Mouse (Mus musculus) stomach, embryonic 16.5 days (tissue): Measurements from ENCODE around the gene Cep350. TPM values are rescaled to one million over a fixed set of nuclear protein-coding genes. Genes with fewer than 3 reads are reported as not detected.
A peak's percentile ranks its signal among the peaks of the same experiment; 100 is the strongest.

Experiments
- ATAC-seq: fragments of 200-750 bp; cut with Nextera tagmentation; 2 replicates; pipeline ENCODE4 v1.8.0; 2017; ENCODE audit warnings: moderate number of reproducible peaks, moderate TSS enrichment; ENCODE audit not compliant: insufficient read depth, low FRiP score
- H3K27ac ChIP-seq: fragments of 300-500 bp; sonication (generic); 2 replicates; pipeline ENCODE4 v1.5.1; 2014; ENCODE audit warnings: low read length
- H3K27me3 ChIP-seq: fragments of 300-500 bp; sonication (generic); 2 replicates; pipeline ENCODE4 v1.6.1; 2014; ENCODE audit warnings: low read length, control low read depth, mixed read lengths; ENCODE audit not compliant: control insufficient read depth, insufficient read depth
- H3K36me3 ChIP-seq: fragments of 300-500 bp; sonication (generic); 2 replicates; pipeline ENCODE4 v1.6.1; 2014; ENCODE audit warnings: low read length; ENCODE audit not compliant: control insufficient read depth, insufficient read depth
- H3K4me1 ChIP-seq: fragments of 300-500 bp; sonication (generic); 2 replicates; pipeline ENCODE4 v1.6.1; 2014; ENCODE audit warnings: low read length, control low read depth, mixed read lengths; ENCODE audit not compliant: control insufficient read depth, insufficient read depth
- H3K4me2 ChIP-seq: fragments of 300-500 bp; sonication (generic); 2 replicates; pipeline ENCODE4 v1.6.1; 2014; ENCODE audit warnings: low read depth, low read length, mixed read lengths
- H3K4me3 ChIP-seq: fragments of 300-500 bp; sonication (generic); replicated peaks from 2 replicates; pipeline ENCODE4 v1.5.1; 2014; ENCODE audit warnings: mild to moderate bottlenecking, low read length
- H3K9ac ChIP-seq: fragments of 300-500 bp; sonication (generic); 2 replicates; pipeline ENCODE4 v1.6.1; 2014; ENCODE audit warnings: low read length
- H3K9me3 ChIP-seq: fragments of 300-500 bp; sonication (generic); replicated peaks from 2 replicates; pipeline ENCODE4 v1.6.1; 2016; ENCODE audit warnings: low read length, control low read depth; ENCODE audit not compliant: control insufficient read depth
- WGBS: fragments of 180-500 bp; shearing (Covaris S2); extraction: QIAGEN DNeasy Blood & Tissue Kit; methylation state at CpG from one replicate; pipeline ENCODE4 v1.1.7; 2014; 5-methylcytosine and 5-hydroxymethylcytosine counted together
- polyA plus RNA-seq: library from polyadenylated mRNA; unstranded; fragments of >200 nt; fragmentation: Nextera tagmentation; extraction: Ambion mirVana; gene quantifications from 2 replicates; pipeline ENCODE4 v1.2.1, GENCODE M21; 2015

The Cep350 gene
- polyA plus RNA-seq, 1 experiment from 2014 or later = 6.4 TPM

- Histone ChIP-seq H3K4me2 (no peak overlapping the region), H3K4me1 (no peaks in the 10 kb centered on the region), H3K27ac (no peak overlapping the region), H3K27me3 (no peaks in the 10 kb centered on the region), H3K36me3 (no peaks in the 10 kb centered on the region), H3K9me3 (no peaks in the 10 kb centered on the region), H3K9ac (no peak overlapping the region), H3K4me3 (no peak overlapping the region)
- ATAC-seq = no peak
- WGBS = 82% methylated on average over 4 of the region's 4 CpGs
Measured at GRCm38 (mm10) chr1:155825940-155826716, 146.9 kb downstream of the Cep350 start.

- Histone ChIP-seq H3K9ac (no peak overlapping the region), H3K4me1 (no peaks in the 10 kb centered on the region), H3K27ac (no peak overlapping the region), H3K9me3 (no peaks in the 10 kb centered on the region), H3K27me3 (no peaks in the 10 kb centered on the region), H3K4me3 (no peak overlapping the region), H3K4me2 (no peak overlapping the region), H3K36me3 (no peaks in the 10 kb centered on the region)
- no peak for ATAC-seq
- WGBS = 82% methylated on average over 5 of the region's 5 CpGs
Measured at GRCm38 (mm10) chr1:155820646-155821045, 152.4 kb downstream of the Cep350 start.

- H3K36me3 ChIP-seq = no peaks in the 10 kb centered on the region
- H3K27me3 ChIP-seq = no peaks in the 10 kb centered on the region
- H3K9me3 ChIP-seq = no peaks in the 10 kb centered on the region
- no peak overlapping the region for H3K9ac ChIP-seq
- no peak for ATAC-seq
- peaks cover 5% of the 10 kb centered on the region for H3K4me1 ChIP-seq
- H3K4me3 ChIP-seq = no peak overlapping the region
- H3K4me2 ChIP-seq = no peak overlapping the region
- no peak overlapping the region for H3K27ac ChIP-seq
- 38% methylated on average over 2 of the region's 2 CpGs for WGBS
Measured at GRCm38 (mm10) chr1:155816167-155816566, 156.9 kb downstream of the Cep350 start.

DNA sequence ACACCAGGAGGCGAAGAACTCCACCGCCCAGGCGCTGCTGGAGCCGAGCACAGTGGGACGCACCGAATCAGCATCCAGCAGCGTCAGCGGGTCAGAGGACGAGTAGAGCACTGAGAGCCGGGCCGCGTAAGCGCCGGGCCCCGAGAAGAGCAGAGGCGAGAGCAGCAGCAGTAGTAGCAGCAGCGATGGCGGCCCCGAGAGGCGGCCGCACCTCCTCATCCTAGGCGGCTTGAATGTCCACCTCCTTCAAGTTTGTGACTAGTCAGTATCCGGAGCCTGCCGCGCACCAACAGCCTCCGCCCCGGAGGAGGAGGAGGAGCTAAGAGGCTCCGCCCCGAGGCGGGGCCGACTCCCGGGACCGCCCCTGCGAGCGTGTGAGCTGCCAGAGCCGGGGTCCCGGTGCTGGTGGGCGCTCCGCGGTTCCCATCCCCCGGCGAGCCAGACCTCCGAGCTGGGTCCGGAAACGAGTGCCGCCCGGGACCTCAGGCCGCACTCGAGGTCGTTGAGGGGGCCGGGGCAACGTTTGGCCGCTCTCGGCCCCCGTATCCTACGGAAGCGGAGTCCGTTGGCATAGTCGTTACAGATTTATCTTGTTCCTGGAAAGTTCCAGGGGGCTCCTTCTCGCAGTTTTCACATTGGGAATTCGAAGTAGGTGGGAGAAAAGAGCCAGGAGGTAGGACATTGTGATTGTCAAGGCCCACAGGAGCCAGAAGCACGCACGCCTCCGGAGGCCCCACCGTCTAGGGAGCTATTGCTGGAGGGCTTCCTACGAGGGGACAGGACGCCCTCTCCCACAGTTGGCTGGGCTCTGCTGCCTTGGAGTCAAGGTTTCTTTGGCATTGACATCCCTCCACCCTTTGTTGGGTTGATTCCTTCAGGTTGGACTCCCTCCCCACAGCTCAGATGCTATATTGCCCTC lies 160.2 kb downstream of the Cep350 start, which contains the start of gene Qsox1:
TSS of gene Qsox1 (minus strand) at position 309 of the 919 bp plus-strand sequence.
- 1% methylated on average over 66 of the region's 67 CpGs for WGBS
- H3K9me3 ChIP-seq = no peaks in the 10 kb centered on the region
- peaks cover 21% of the 10 kb centered on the region for H3K4me1 ChIP-seq
- H3K36me3 ChIP-seq = no peaks in the 10 kb centered on the region
- H3K4me2 ChIP-seq = peak within 1 kb of the TSS; percentile 69
- peak within 1 kb of the TSS; percentile 85 for H3K4me3 ChIP-seq
- H3K27ac ChIP-seq = peak within 1 kb of the TSS; percentile 77
- no peaks in the 10 kb centered on the region for H3K27me3 ChIP-seq
- peak within 1 kb of the TSS; percentile 88 for H3K9ac ChIP-seq
- ATAC-seq = peak; percentile 93

GRCm38 (mm10) chr1:155811995-155812580 lies 161.0 kb downstream of the Cep350 start:
- H3K9ac ChIP-seq = peak overlapping the region; percentile 88
- H3K4me1 ChIP-seq = peaks cover 21% of the 10 kb centered on the region
- H3K4me2 ChIP-seq = peak overlapping the region; percentile 69
- H3K9me3 ChIP-seq = no peaks in the 10 kb centered on the region
- ATAC-seq = 0 out of 2 replicates have a peak, but pooled peaks have one; percentile 0
- no peaks in the 10 kb centered on the region for H3K36me3 ChIP-seq
- WGBS = 2% methylated on average over 22 of the region's 22 CpGs
- H3K27me3 ChIP-seq = no peaks in the 10 kb centered on the region
- peak overlapping the region; percentile 77; the same call in 1 of the 2 replicates for H3K27ac ChIP-seq
- H3K4me3 ChIP-seq = peak overlapping the region; percentile 85

DNA sequence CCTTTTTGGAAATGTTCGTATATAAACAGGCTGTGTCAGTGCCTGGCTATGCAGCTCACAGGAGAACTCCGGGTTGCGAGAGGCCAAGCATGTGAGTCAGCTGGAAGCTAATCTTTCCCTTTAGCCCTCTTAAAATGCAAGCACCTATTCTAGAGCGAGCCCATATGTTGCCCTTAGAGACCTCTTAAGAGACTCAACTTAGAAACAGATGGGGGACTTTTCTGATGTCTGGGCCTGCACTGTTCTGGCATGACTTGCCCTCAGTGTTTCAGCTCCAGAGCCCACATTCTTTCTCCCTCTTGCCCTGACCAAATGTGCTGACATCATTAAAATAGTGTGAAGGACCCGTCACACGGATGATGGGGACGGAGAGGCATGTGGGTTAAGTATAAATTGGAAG lies 162.4 kb downstream of the Cep350 start:
- H3K9me3 ChIP-seq = no peaks in the 10 kb centered on the region

DNA sequence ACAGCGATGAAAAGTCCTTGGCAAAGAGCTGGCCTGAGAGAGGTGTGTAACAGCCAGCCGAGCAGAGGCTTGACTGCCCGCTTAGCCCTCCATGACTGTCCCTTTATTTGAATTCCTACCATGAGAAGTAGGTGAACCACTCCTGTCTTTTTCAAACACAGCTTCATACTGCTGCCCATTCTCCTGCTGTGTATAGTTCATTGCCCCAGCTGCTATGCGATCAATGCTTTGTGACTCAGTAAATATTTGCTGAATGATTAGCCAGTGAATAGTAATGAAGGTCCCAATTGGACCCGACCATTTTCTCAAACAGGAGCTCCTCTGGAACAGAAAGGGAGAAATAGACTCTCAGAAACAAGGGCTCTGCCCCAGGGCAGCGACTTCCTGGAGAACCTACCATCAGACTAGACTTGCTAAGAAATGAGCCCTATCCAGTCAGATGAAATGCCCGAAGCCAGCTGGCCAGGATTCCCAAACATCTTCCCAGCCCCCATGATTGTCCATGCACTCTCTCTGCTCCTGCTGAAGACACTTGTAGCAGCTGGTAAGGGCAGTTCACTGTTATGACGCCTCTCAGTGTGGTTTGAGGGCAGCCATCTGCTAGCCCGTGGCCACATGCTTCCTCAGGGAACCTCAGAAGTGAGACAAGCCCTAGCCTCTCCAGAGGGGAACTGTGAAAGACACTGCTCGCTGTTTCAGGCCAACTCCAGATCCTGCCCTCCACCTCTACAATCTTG lies 163.2 kb downstream of the Cep350 start:
- H3K4me3 ChIP-seq = peak overlapping the region; percentile 85
- H3K4me1 ChIP-seq = peaks cover 21% of the 10 kb centered on the region
- no peaks in the 10 kb centered on the region for H3K9me3 ChIP-seq
- WGBS = 35% methylated on average over 10 of the region's 10 CpGs
- H3K36me3 ChIP-seq = no peaks in the 10 kb centered on the region
- H3K27ac ChIP-seq = peak overlapping the region; percentile 92
- peak; percentile 62 for ATAC-seq
- H3K4me2 ChIP-seq = peak overlapping the region; percentile 69
- H3K27me3 ChIP-seq = no peaks in the 10 kb centered on the region
- H3K9ac ChIP-seq = peak overlapping the region; percentile 46

More for the DNA sequence above, 162.4 kb downstream of the Cep350 start:
- Histone ChIP-seq H3K4me1 (peaks cover 21% of the 10 kb centered on the region), H3K36me3 (no peaks in the 10 kb centered on the region), H3K9ac (peak overlapping the region; percentile 46; the same call in 1 of the 2 replicates), H3K27ac (peak overlapping the region; percentile 92), H3K4me2 (peak overlapping the region; percentile 69), H3K27me3 (no peaks in the 10 kb centered on the region), H3K4me3 (peak overlapping the region; percentile 85)
- no peak for ATAC-seq
- 43% methylated on average over 7 of the region's 7 CpGs for WGBS

GRCm38 (mm10) chr1:155808261-155808660 lies 164.8 kb downstream of the Cep350 start:
- Histone ChIP-seq H3K4me2 (no peak overlapping the region), H3K9me3 (no peaks in the 10 kb centered on the region), H3K9ac (no peak overlapping the region), H3K27me3 (no peaks in the 10 kb centered on the region), H3K4me3 (no peak overlapping the region), H3K36me3 (peaks cover 4% of the 10 kb centered on the region; the same call in 1 of the 2 replicates), H3K27ac (no peak overlapping the region), H3K4me1 (peaks cover 21% of the 10 kb centered on the region)
- no peak for ATAC-seq
- 91% methylated on average over 4 of the region's 4 CpGs for WGBS
